Mouse (Mus musculus): ENCODE measurements around the gene Gcc1. TPM values are rescaled to one million over a fixed set of nuclear protein-coding genes. Genes with fewer than 3 reads are reported as not detected.

The Gcc1 gene
- total RNA-seq, 2 experiments from 2014 or later, result 16.9 to 18.2 TPM

DNA sequence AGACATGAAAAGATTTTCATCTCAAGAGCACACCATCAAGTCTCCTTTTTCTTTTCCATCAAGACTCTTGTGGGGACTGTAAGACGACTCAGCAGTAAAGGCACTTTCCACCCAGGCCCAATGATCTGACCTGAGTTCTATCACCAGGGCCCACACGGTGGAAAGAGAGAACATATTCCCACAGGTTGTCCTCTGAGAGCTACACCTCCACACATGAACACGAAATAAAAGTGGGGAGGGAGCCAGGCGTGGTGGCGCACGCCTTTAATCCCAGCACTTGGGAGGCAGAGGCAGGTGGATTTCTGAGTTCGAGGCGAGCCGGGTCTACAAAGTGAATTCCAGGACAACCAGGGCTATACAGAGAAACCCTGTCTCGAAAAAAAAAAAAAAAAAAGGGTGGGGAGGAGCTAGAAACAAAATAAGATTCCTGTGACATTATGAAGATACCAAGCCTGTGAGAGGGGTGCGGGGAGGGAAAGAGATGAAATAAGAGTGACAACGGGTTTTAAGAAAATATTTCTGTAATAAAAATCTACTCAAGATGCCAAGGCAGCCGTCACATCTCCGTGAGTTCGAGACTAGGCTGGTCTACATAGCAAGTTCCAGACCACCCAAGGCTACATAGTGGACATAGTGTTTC is 5.4 kb downstream of the Gcc1 start:
- DNase-seq, result no peak

DNA sequence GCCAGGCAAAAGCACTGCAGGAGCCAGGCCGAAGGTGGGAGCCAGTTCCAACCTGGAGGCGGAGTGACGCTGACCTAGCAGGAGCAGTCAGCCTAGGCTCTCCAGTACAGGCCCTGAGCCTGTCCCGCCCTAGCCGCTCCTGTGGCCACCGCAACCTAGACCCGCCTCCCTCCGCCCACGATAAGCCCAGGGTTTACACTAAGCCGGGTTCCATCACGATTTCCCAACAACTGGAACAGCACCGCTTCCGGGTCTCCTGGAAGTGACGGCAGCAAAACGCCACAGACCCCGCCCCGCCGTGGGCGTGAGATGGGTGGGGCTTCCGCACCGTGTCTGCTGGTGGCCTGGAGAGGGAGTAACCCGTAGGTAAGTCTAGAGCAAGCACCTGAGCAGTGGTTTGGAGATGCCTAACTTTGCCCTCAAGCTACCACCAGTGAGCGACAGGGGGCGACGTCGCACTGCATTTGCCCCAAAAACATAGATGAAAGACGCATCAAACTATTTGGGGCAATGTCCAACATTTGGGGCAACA is 6.7 kb downstream of the Gcc1 start:
- peak; percentile 98 for DNase-seq

DNA sequence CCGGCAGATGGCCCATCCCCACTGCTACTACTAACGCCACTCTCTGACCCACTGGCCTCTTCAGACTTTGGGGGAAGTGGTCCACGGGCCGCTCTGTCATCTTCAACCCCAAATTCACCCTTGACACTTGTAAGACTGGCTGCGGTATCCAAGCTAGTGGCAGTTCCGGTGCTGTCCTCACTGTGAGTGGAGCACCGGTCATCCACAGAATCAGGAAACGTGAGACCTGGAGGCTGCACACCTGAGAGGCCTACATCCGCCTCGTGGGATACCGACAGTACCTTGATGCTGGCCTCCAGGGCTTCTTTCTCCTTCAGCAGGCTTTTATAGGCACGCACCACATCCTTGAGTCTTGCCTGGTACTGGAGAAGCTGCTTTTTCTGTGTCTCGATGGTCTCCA is 7.3 kb downstream of the Gcc1 start:
- no peak for DNase-seq

DNA sequence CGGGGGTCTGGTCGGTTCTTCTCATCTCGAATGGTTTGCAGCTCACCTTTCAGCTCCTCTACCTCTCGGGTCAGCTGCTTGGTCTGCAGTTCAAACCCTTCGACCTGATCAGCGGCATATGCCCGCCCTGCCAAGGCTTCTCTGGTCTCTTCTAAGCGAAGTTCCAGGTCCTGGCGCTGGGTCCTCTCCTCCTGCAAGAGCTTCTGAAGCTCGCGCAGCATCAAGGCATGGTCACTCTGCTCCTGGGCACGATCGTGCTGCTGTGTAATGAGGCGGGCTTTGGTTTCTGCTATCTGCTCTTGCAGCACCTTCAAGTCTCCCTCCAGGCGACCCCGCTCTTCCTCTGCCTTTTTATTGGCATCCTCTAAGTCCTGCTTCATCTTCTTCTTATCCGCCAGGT is 7.8 kb downstream of the Gcc1 start:
- DNase-seq, result no peak

DNA sequence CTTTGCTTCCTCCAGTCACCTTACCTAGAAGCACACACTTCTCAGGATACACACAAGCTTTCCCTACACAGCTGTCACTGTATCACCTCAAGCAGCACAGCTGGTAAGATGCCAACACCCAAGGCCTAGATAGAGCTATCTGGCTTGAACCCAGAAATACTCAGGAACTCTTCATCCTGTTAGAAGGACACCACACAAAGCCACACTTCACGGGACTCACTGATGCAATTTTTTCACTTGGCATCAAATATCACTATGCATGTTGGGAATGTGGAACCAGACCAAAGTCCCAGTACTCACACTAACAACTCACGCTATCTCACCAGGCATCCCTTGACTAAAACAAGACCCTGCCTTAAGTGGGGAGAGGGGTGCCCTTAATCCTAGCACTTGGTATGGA is 8.5 kb downstream of the Gcc1 start:
- peak in 1 of 2 experiments; percentile 18 for DNase-seq

DNA sequence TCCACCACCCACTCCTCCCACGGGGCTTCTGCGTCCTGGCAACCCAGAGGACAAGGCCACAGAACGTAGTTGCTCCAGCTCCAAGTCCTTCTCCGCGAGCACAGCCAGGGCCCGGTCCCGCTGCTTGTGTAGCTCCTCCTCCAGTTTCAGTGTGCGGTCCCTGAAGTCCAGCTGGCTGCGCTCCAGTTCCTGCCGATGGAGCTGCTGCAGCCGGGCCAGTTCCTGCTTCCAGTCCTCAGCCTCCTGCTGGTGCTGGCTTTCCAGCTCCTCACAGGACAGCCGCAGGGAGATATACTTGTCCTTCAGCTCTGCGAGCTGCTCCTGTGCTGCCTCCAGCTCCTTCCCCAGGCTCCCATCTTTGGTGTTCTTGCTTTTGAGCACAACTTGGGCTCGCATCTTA is 9.7 kb downstream of the Gcc1 start:
- DNase-seq, result peak; percentile 87 to 93

DNA sequence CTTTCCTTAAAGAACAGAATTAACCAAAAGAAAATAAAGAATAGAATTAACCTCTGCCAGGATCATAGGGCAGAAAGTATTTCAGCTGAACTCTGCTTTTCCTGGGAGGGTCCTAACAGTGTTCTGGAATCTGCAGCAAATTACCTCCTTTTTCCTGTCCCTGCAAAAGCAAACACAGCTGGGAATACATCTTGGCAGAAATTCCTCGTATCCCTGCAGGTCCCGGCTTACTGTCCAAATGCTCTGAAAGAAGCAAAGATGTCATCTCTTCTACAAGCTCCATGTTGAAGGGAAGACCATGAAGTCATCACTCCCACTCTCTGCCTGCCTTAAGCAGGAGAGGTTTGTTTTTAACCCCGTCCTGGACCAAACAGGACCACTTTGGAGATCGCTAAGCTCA is 11.2 kb downstream of the Gcc1 start:
- DNase-seq, result no peak

DNA sequence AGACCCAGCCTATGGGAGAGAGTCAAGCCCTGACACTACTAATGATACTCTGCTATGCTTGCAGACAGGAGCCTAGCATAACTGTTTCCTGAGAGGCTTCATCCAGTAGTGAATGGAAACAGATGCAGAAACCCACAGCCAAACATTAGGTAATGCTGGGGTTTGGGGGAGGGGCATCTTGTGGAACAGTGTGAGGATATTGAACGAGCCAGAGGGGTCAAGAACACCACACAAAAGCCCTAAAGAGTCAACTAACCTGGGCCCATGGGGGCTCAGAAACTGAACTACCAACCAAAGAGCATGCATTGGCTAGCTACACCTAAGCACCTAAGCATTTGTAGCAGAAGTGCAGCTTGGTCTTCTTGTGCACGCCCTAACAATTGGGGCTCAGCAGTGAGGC is 17.0 kb downstream of the Gcc1 start:
- no peak for DNase-seq

DNA sequence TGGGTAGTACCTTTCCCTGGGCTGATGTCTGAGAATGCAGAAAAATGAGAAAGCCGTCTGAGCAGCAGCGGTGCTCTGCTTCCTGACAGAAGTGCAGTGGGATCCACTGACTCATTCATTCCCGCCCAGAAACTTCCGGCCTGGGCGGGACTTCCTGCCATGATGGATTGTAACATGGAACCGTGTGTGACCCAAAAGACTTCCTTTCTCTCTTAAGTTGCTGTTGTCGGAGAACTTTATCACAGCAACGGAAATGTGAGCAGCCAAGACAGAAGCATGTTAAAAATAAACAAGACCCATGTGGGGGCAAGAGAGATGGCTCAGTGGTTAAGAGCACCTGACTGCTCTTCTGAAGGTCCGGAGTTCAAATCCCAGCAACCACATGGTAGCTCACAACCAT is 18.1 kb downstream of the Gcc1 start:
- DNase-seq, result peak; percentile 33 to 57

DNA sequence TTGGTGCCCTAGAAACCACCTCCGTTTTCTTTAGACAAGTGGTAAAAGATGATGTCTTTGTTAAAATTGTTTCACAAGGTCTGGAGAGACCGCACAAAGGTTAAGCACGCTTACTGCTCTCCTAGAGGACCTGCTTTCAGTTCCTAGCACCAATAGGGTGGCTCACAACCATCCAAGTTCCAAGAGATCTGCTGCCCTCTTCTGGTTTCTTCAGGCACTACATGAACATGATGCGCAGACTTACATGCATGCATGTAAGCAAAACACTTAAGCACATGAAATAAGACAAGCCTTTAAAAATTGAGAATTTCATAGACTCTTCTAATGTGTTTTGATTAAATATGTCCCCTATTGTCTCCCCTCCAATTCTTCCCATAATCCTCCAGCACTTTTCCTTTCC is 28.4 kb downstream of the Gcc1 start:
- no peak for DNase-seq

DNA sequence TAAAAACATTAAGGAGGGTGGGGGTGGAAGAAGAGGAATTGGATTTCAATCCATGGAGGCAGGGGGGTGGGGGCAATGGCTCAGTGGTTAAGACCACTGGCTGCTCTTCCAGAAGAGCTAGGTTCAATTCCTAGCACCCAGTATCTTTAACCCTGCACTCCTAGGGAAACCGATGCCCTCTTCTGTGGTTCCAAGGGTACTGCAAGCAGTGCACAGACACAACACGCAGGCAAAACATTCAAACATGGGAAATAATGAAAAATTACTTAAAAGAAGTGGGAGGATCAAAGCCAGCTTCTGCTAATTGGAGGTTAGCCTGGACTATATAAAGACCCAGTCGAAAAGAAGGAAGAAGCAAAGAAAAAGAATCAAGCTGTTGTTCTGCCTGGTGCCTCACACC is 29.5 kb downstream of the Gcc1 start:
- no peak for DNase-seq

DNA sequence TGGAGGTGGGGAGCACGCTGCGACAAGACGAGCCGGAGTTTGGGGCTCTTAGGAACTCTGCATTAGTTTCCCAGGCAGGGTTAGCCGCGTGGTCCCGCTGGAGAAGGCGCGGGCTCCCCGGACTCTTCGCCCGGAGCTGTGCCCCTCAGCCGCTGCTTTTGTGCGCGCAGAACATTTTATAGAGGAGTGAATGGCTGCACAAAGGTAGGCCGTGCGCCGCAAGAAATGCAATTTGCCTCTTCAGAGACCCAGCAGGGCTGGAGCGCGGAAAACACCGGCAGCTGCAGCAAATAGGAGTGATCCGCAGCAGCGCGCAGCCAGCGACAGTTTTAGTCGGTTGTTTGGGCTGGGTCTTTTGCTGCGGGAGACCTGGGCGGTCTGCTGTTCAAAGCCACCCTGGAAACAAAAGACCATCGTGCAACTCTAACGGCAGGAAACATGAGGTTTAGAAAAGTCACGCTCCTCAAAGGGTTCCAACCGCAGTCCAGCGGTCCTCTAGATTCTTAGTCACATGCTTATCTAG is 30.4 kb downstream of the Gcc1 start, which contains the start of gene Zfp800:
Gene Zfp800, minus strand, starts transcription at position 325 of the 523 bp plus-strand sequence.
- peak; percentile 9 to 17 for DNase-seq

DNA sequence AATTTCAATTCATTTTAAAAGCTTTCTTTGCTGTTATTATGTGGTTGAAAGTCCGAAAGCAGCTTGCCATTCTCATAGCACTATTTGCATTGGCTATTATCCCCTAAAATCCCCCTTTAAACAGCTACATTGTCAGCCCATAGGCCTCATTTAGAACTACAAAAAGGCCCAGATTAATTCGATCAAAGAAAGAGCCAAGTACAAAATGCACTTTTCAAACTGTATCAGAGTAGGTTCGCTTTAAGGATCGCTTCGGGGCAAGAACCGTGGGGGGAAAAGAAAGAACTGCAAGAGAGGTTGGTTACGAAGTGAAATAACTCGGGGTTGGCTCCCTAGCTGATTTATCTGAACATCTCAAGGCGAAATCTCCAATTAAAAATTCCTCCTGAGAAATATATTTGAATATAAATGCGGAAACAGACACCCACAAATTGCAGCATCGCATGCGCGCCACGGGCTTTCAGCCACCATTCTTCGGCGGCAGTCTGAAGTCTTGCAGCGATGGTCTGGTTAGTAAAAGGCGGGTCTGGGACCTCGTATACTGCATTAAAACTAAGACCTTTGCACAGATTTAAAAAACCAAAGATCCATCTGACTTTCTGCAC is 31.2 kb downstream of the Gcc1 start:
- DNase-seq, result no peak

DNA sequence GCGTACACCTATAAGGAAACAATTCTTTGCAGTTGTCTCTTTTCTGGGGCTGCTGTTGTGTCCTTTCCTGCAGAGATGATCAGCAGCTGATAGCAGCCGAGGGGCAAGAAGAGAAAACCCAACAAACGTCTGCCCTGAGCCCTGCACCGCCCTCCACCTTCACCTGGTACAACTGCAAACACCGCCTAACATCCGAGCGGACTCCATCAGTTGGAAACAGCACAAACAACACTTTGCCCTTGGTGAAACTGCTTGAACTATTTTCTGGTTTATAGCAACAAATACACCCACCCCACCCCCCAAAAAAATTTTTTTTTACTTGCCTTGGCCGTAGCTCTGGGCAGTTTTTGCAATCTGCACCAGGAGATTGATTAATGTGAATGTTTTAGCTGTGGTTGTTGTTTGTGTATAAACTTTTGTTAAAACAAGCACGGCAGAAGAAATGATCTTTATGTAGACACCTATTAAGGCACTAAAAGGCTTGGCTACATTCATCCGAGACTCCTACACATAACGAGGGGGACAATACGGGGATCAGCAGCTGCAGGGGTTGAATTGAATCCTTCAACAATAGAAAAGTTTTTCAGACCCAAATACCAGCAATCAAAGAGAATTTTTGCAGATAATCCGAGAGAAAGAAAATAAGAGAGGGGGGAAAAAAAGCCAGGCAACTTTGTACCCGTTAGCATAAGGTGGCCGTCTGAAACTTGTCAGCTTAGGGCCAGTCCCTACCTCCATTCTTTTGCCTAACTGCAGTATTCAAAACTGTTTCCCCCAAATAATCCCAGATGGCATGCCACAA is 31.9 kb downstream of the Gcc1 start:
- DNase-seq, result no peak

DNA sequence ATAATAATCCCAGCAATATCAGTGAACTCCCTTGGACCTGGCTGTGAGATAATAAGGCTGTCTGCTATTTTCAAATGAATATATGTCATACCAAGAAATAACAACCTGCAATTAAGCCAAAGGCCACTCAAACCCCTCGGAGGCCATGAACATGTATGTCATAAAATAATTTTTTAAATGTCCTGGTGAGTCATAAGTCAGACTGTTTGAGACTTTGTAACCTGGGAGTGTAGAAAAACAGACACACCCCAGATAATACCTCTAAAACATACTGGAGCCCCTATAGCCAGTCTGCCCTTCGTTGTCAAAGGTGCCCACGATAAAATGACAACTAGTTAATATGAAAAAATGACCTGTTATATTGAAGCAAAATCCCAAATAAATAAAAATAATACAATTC is 39.2 kb downstream of the Gcc1 start:
- DNase-seq, result no peak

DNA sequence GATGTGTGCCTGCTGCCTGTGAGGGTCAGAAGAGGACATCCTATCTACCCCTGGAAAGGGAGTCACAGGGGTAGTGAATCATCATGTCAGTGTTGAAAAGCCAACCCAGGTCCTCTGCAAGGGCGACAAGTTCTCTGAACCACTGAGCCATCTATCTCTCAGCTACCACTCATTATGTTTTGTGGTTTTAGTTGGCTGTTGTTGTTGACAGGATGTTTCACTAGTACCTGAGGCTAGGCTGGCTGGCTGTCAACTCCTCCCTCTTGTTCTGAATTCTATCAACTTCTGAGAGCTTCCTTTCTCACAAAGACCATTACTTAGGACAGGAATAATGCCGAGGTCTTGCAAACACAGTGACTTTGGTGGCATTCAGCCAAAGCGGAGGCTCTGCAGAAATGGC is 43.0 kb downstream of the Gcc1 start:
- DNase-seq, result no peak

DNA sequence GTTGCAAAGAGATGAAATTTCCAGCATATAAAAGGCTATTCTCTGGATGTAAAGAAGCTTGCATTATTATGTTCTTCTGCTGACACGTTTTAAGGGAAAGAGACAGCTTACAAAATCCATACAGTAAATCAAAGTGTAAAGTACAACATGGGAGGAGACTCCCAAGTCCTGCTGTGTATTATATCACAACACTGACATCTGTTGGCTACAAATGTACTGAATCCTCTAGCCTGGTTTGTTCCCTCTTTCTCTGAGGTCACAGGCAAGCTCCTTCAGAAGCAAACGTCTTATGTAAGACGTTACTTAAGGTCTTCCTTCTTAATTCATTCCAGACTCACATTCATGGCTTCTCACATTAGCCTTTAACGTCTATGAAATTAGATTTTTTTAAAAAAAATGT is 46.2 kb downstream of the Gcc1 start:
- no peak for DNase-seq

DNA sequence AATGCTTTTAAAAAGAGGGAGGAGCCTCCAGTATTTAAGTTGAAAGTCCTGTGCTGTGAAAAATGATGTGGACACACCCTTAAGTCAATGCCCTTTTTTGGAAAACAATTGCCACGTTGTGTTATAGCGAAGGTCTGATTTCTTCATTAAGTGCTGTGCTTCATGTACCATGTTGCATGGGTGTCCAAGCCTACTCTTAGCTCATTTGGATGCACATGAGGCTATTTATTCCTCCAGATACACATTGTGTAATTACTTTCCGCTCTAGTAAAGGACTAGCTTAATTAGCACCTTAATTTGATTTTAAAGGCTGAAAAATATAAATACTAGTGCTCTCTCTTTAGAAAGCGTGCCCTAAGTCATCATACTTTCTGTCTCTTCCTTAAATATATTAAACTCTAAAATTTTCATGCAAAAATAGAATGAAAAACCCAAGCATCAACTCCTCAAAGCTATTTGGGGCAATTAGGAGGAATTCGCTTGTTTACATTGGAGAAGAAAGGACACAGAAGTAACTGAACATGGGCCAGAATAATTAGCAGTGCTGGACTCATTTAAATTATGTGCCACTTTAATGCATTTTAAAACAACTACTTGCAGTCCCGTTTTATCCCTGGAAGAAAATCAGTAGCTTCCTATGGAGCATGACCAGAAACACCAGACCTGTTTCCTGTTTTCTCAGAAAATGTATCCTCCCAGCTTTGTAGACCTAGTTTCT is 58.1 kb downstream of the Gcc1 start:
- DNase-seq, result no peak

DNA sequence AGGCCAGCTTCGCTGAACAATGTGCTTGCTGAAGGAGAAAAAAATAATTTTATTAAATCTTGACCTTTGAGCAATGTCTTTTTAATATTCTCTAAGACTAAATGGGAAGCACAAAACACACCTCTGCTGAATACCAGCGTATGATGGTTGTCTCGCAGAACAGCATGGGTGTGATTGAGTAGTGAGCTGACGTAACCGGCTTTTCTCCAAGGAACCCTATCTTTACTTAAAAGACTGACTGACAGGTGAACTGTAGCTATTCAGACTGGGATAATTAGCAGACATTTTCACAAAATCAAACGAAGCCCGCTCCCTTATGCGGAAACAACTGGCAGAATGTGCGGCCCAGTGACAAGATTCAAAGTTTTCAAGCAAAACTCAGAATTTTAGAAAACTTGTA is 60.6 kb downstream of the Gcc1 start:
- no peak for DNase-seq
